Mouse (Mus musculus) right cerebral cortex, postnatal 25 days (tissue): ENCODE results near the gene Olfr1279.
"Not testable (repeated sequence)": the region's sequence is repeated elsewhere in the genome, so short reads cannot be mapped to it uniquely, and the experiment has no call there.

Experiments used
- DNase-seq: peaks from one replicate; pipeline ENCODE4 v3.0.0; 2022

The Olfr1279 gene

GRCm38 (mm10) chr2:111300374-111300773 lies at the start of gene Olfr1279:
Gene Olfr1279 (plus strand): TSS chr2:111300635.
- no peak for DNase-seq

GRCm38 (mm10) chr2:111254216-111254615 lies 46.2 kb upstream of the Olfr1279 start, which contains the start of gene Olfr1276:
Gene Olfr1276 (plus strand): TSS chr2:111254516.
- no peak for DNase-seq

DNA sequence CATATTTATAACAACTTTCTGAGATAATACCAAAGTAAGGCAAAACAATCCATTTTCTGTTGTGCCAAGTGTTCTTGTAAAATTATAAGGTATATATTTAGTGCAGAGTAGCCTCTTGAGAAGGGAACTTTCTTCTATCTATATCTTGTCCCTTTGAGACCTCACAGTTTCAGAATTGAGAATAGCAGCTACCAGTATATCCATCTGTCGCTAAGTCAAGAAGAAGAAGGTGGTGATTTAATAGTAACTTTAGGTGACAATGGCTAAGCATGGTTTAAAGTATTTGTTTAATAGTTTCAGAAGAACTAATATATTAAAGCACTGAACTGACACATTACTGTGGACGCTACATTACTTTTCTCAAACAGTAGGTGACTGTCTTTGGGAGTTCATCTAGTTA lies 26.4 kb upstream of the Olfr1279 start, which contains the start of gene Olfr1277:
TSS of gene Olfr1277 (minus strand) at position 101 of the 400 bp plus-strand sequence.
- DNase-seq: no peak

- no peak for DNase-seq
These were observed 10.6 kb upstream of the Olfr1279 start, which contains the start of gene Olfr1278 for GRCm38 (mm10) chr2:111289836-111290235. Gene Olfr1278 (plus strand): TSS chr2:111290136.

DNA sequence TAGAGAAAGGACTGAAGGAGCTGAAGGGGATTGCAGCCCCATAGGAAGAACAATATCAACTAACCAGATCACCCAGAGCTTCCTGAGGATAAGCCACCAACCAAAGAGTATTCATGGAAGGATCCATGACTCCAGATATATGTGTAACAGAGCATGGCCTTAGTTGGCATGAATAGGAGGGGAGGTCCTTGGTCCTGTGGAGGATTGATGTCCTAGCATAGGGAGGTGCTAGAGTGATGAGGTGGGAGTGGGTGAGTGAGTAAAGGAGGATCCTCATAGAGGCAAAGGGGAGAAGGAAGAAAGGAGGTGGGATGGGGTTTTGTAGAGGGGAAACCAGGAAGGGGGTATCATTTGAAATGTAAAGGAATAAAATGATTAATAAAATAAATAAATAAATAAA lies 1.9 kb upstream of the Olfr1279 start:
- no peak for DNase-seq

- no peak for DNase-seq
These were observed 13.3 kb downstream of the Olfr1279 start, which contains the start of gene Olfr1280 for GRCm38 (mm10) chr2:111313717-111314116. Gene Olfr1280 (plus strand): TSS chr2:111314017.

- DNase-seq: no peak
These were observed 25.8 kb downstream of the Olfr1279 start, which contains the start of gene Olfr1281 for GRCm38 (mm10) chr2:111326220-111326619. Gene Olfr1281 (plus strand): TSS chr2:111326520.

DNA sequence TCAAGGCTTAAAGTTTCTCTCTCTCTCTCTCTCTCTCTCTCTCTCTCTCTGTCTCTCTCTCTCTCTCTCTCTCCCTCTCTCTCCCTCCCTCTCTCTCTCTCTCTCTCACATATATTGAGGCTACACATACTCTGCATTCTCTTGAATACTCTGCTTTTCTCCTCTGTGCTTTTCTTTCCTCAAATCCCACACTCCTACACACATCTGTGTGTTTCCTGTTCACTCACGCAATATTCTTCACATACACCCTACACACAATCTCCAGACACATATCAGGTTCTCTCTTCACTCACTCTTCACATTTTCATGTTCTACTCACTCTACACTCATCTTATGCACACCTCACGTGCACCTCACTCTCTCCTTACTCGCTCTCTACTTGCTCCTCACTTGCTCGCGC lies 33.3 kb downstream of the Olfr1279 start:
- not testable (repeated sequence) for DNase-seq

DNA sequence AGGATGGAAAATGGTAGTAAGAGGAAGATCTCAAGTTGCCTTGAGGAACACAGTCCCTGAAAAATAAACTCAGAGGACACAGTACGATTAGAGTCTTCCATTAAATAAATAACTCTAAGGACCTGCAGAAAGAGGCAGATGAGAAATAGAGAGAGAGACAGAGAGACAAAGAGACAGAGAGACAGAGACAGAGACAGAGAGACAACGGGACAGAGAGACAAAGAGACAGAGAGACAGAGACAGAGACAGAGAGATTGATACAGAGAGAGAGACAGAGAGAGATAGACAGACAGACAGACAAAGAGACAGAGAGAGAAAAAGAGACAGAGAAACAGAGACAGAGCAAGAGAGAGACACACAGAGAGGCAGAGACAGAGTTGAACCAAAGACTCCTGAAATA lies 35.5 kb downstream of the Olfr1279 start, which contains the start of gene Olfr1282:
TSS of gene Olfr1282 (minus strand) at position 101 of the 400 bp plus-strand sequence.
- no peak for DNase-seq
